Mouse (Mus musculus) liver, adult 2 months (tissue): ENCODE data around the gene Ttll6.

Experiments
- CTCF ChIP-seq: fragments of 200-500 bp; IDR thresholded peaks from 2 replicates; pipeline ENCODE4 v1.5.1; 2011; ENCODE audit warnings: low read depth, low read length, control low read depth
- POLR2A ChIP-seq: fragments of 200-500 bp; IDR thresholded peaks from 2 replicates; pipeline ENCODE4 v1.6.1; 2011; ENCODE audit warnings: low read length, control low read depth; ENCODE audit not compliant: insufficient read depth; ENCODE audit errors: extremely low read depth

- TF ChIP-seq CTCF, result no peak
- TF ChIP-seq POLR2A, result no peak
These were observed 35.4 kb downstream of the Ttll6 start for GRCm38 (mm10) chr11:96169016-96169415.
